Mouse (Mus musculus) midbrain, embryonic 16.5 days (tissue): ENCODE results near the gene Ksr1. TPM values are rescaled to one million over a fixed set of nuclear protein-coding genes. Genes with fewer than 3 reads are reported as not detected.
"Not testable (repeated sequence)": the region's sequence is repeated elsewhere in the genome, so short reads cannot be mapped to it uniquely, and the experiment has no call there.

Experiments used
- ATAC-seq: fragments of 200-750 bp; cut with Nextera tagmentation; 2 replicates; pipeline ENCODE4 v1.8.0; 2017; ENCODE audit warnings: moderate TSS enrichment
- H3K27ac ChIP-seq: fragments of 300-500 bp; sonication (generic); 2 replicates; pipeline ENCODE4 v1.5.1; 2014; ENCODE audit warnings: mild to moderate bottlenecking, low read length, mixed read lengths
- H3K27me3 ChIP-seq: fragments of 300-500 bp; sonication (generic); 2 replicates; pipeline ENCODE4 v1.6.1; 2014; ENCODE audit warnings: low read depth, low read length, mixed read lengths; ENCODE audit not compliant: control insufficient read depth, insufficient read depth
- H3K36me3 ChIP-seq: fragments of 300-500 bp; sonication (generic); 2 replicates; pipeline ENCODE4 v1.6.1; 2014; ENCODE audit warnings: mild to moderate bottlenecking, low read length, moderate library complexity, mixed read lengths; ENCODE audit not compliant: control insufficient read depth, insufficient read depth
- H3K4me1 ChIP-seq: fragments of 300-500 bp; sonication (generic); 2 replicates; pipeline ENCODE4 v1.6.1; 2014; ENCODE audit warnings: mild to moderate bottlenecking, low read length, mixed read lengths; ENCODE audit not compliant: control insufficient read depth, insufficient read depth
- H3K4me2 ChIP-seq: fragments of 300-500 bp; sonication (generic); 2 replicates; pipeline ENCODE4 v1.6.1; 2014; ENCODE audit warnings: mild to moderate bottlenecking, low read length, mixed read lengths
- H3K4me3 ChIP-seq: fragments of 300-500 bp; sonication (generic); 2 replicates; pipeline ENCODE4 v1.5.1; 2014; ENCODE audit warnings: low read depth, mild to moderate bottlenecking, low read length, moderate library complexity, mixed read lengths
- H3K9ac ChIP-seq: fragments of 300-500 bp; sonication (generic); 2 replicates; pipeline ENCODE4 v1.6.1; 2014; ENCODE audit warnings: low read depth, low read length, mixed read lengths
- H3K9me3 ChIP-seq: fragments of 300-500 bp; sonication (generic); replicated peaks from 2 replicates; pipeline ENCODE4 v1.6.1; 2014; ENCODE audit warnings: mild to moderate bottlenecking, low read length, mixed read lengths; ENCODE audit not compliant: control insufficient read depth, poor library complexity, severe bottlenecking
- WGBS: fragments of 180-500 bp; shearing (Covaris S2); extraction: QIAGEN DNeasy Blood & Tissue Kit; methylation state at CpG from one replicate; pipeline ENCODE4 v1.1.7; 2014; 5-methylcytosine and 5-hydroxymethylcytosine counted together
- polyA plus RNA-seq: library from polyadenylated mRNA; unstranded; fragments of >200 nt; fragmentation: Nextera tagmentation; extraction: Ambion mirVana; gene quantifications from 2 replicates; pipeline ENCODE4 v1.2.1, GENCODE M21; 2015

Ksr1 gene
- polyA plus RNA-seq, 1 experiment from 2014 or later = 4.5 TPM

- no peak overlapping the region for H3K4me2 ChIP-seq
- 0 out of 2 replicates have a peak, but pooled peaks cover 3% of the 10 kb centered on the region for H3K9me3 ChIP-seq
- H3K36me3 ChIP-seq = no peaks in the 10 kb centered on the region
- ATAC-seq = no peak
- WGBS = 35% methylated on average over 6 of the region's 6 CpGs
- no peaks in the 10 kb centered on the region for H3K27me3 ChIP-seq
- H3K4me3 ChIP-seq = no peak overlapping the region
- no peak overlapping the region for H3K27ac ChIP-seq
- no peaks in the 10 kb centered on the region for H3K4me1 ChIP-seq
- H3K9ac ChIP-seq = no peak overlapping the region
These were observed 147.1 kb downstream of the Ksr1 start for GRCm38 (mm10) chr11:78999118-78999517.

- not testable (repeated sequence) for H3K9ac ChIP-seq, H3K27ac ChIP-seq, H3K4me2 ChIP-seq, H3K4me3 ChIP-seq, H3K27me3 ChIP-seq, H3K9me3 ChIP-seq, ATAC-seq, H3K4me1 ChIP-seq, H3K36me3 ChIP-seq
- 74% methylated on average over 5 of the region's 5 CpGs for WGBS
These were observed 155.2 kb downstream of the Ksr1 start for GRCm38 (mm10) chr11:78990875-78991543.

- Histone ChIP-seq H3K9me3 (no peaks in the 10 kb centered on the region; the same call in 1 of the 2 replicates), H3K27ac (no peak overlapping the region), H3K27me3 (no peaks in the 10 kb centered on the region), H3K4me1 (no peaks in the 10 kb centered on the region), H3K4me3 (no peak overlapping the region), H3K36me3 (no peaks in the 10 kb centered on the region), H3K4me2 (no peak overlapping the region), H3K9ac (no peak overlapping the region)
- WGBS = 80% methylated on average over 9 of the region's 9 CpGs
- no peak for ATAC-seq
These were observed 156.1 kb downstream of the Ksr1 start for GRCm38 (mm10) chr11:78990096-78990495.

- not testable (repeated sequence) for H3K27ac ChIP-seq, ATAC-seq, H3K4me3 ChIP-seq, H3K9ac ChIP-seq, H3K4me1 ChIP-seq, H3K9me3 ChIP-seq, H3K4me2 ChIP-seq, H3K36me3 ChIP-seq, H3K27me3 ChIP-seq
- 96% methylated on average over 11 of the region's 11 CpGs for WGBS
These were observed 157.0 kb downstream of the Ksr1 start for GRCm38 (mm10) chr11:78989206-78989605.

GRCm38 (mm10) chr11:78986311-78987002, 159.8 kb downstream of the Ksr1 start:
- H3K36me3 ChIP-seq = no peaks in the 10 kb centered on the region
- no peak for ATAC-seq
- 89% methylated on average over 10 of the region's 10 CpGs for WGBS
- H3K27me3 ChIP-seq = no peaks in the 10 kb centered on the region
- no peak overlapping the region for H3K9ac ChIP-seq
- no peak overlapping the region for H3K4me2 ChIP-seq
- H3K4me3 ChIP-seq = no peak overlapping the region
- no peaks in the 10 kb centered on the region for H3K4me1 ChIP-seq
- no peak overlapping the region for H3K27ac ChIP-seq
- no peaks in the 10 kb centered on the region for H3K9me3 ChIP-seq

- Histone ChIP-seq H3K27ac (no peak overlapping the region), H3K9me3 (no peaks in the 10 kb centered on the region), H3K4me2 (no peak overlapping the region), H3K36me3 (no peaks in the 10 kb centered on the region), H3K4me1 (no peaks in the 10 kb centered on the region), H3K4me3 (no peak overlapping the region), H3K27me3 (no peaks in the 10 kb centered on the region), H3K9ac (no peak overlapping the region)
- ATAC-seq = no peak
These were observed 160.7 kb downstream of the Ksr1 start for GRCm38 (mm10) chr11:78985505-78985904.

- Histone ChIP-seq H3K27me3 (no peaks in the 10 kb centered on the region), H3K4me2 (no peak within 1 kb of the TSS), H3K27ac (no peak within 1 kb of the TSS), H3K9ac (no peak within 1 kb of the TSS), H3K36me3 (no peaks in the 10 kb centered on the region), H3K9me3 (no peaks in the 10 kb centered on the region), H3K4me3 (no peak within 1 kb of the TSS), H3K4me1 (no peaks in the 10 kb centered on the region)
- no peak for ATAC-seq
- WGBS = 83% methylated on average over 10 of the region's 10 CpGs
These were observed 161.6 kb downstream of the Ksr1 start, which contains the start of gene Lgals9 for GRCm38 (mm10) chr11:78984483-78985177. Gene Lgals9, minus strand, starts transcription at chr11:78984946.

GRCm38 (mm10) chr11:78983539-78983938, 162.7 kb downstream of the Ksr1 start:
- Histone ChIP-seq H3K4me2 (no peak overlapping the region), H3K4me3 (no peak overlapping the region), H3K9me3 (no peaks in the 10 kb centered on the region), H3K27me3 (no peaks in the 10 kb centered on the region), H3K4me1 (no peaks in the 10 kb centered on the region), H3K9ac (no peak overlapping the region), H3K27ac (no peak overlapping the region), H3K36me3 (no peaks in the 10 kb centered on the region)
- 84% methylated on average over 7 of the region's 7 CpGs for WGBS
- no peak for ATAC-seq
